Comparison of ENCODE assay signal across 22 mouse cellular contexts in genomic region chr2:26993936-26994335, GRCm38 (mm10). TPM values are rescaled to one million over a fixed set of nuclear protein-coding genes. Genes with fewer than 3 reads are reported as not detected.
"Had no signal": no experiment of that assay in that cellular context is flagged by ENCODE, and none has a peak within 500 bp of the region (broad histone marks: within the 10 kb centered on the region; RNA-seq: fewer than 3 reads in every experiment).

No protein-coding gene starts in this region.

- H3K4me3 ChIP-seq: liver, embryonic 15.5 days; megakaryocyte, embryonic 14.5 days; midbrain, embryonic 10.5 days; midbrain, embryonic 12.5 days; myocyte; neural tube, embryonic 13.5 days; neural tube, embryonic 15.5 days had no signal

- ATAC-seq: midbrain, embryonic 16.5 days had no signal

- H3K9me3 ChIP-seq: liver, embryonic 15.5 days; midbrain, embryonic 10.5 days; midbrain, embryonic 12.5 days; neural tube, embryonic 13.5 days; neural tube, embryonic 15.5 days had no signal

- H3K9ac ChIP-seq: liver, embryonic 15.5 days; lung, embryonic 14.5 days; midbrain, embryonic 12.5 days; neural tube, embryonic 13.5 days; neural tube, embryonic 15.5 days had no signal

- H3K36me3 ChIP-seq: liver, embryonic 15.5 days; midbrain, embryonic 10.5 days; midbrain, embryonic 12.5 days; neural tube, embryonic 13.5 days; neural tube, embryonic 15.5 days had no signal

- H3K27ac ChIP-seq: liver, embryonic 15.5 days; midbrain, embryonic 10.5 days; midbrain, embryonic 12.5 days; neural tube, embryonic 13.5 days; neural tube, embryonic 15.5 days had no signal

- DNase-seq: lung, adult 18-20 months; lung, embryonic 14.5 days; lung, postnatal 10 days; lung, postnatal 4 days; midbrain, embryonic 14.5 days; retina, postnatal 1 day; right cerebral cortex, adult 18-20 months; right cerebral cortex, postnatal 25 days; right cerebral cortex, postnatal 4 days; spleen, adult 18-20 months; thymus, adult 18-20 months; thymus, postnatal 14 days; thymus, postnatal 36 days had no signal

- H3K4me1 ChIP-seq: megakaryocyte, embryonic 14.5 days; midbrain, embryonic 10.5 days; midbrain, embryonic 12.5 days; neural tube, embryonic 13.5 days; neural tube, embryonic 15.5 days had no signal

- H3K27me3 ChIP-seq: liver, embryonic 15.5 days; midbrain, embryonic 12.5 days; neural tube, embryonic 13.5 days; neural tube, embryonic 15.5 days had no signal

- H3K4me2 ChIP-seq: liver, embryonic 15.5 days; lung, embryonic 14.5 days; midbrain, embryonic 12.5 days; neural tube, embryonic 13.5 days; neural tube, embryonic 15.5 days had no signal

RNA-seq across cellular contexts. Expression of gene Adamts13, which starts 20.7 kb away (rescaled TPM):
- polyA plus RNA-seq: midbrain, embryonic 10.5 days; midbrain, embryonic 12.5 days; midbrain, embryonic 14.5 days; midbrain, embryonic 16.5 days; myocyte; neural tube, embryonic 11.5 days; neural tube, embryonic 13.5 days; neural tube, embryonic 15.5 days had no signal
